Mouse (Mus musculus) limb, embryonic 15.5 days (tissue): ENCODE data around the gene T. TPM values are rescaled to one million over a fixed set of nuclear protein-coding genes. Genes with fewer than 3 reads are reported as not detected.

ENCODE experiments used
- ATAC-seq: fragments of 200-750 bp; cut with Nextera tagmentation; 2 replicates; pipeline ENCODE4 v1.8.0; 2017; ENCODE audit warnings: low read depth, moderate TSS enrichment; ENCODE audit not compliant: insufficient number of reproducible peaks, low FRiP score, low TSS enrichment
- H3K27ac ChIP-seq: fragments of 300-500 bp; sonication (generic); 2 replicates; pipeline ENCODE4 v1.5.1; 2015; ENCODE audit warnings: moderate library complexity, mild to moderate bottlenecking, inconsistent platforms
- H3K27me3 ChIP-seq: fragments of 300-500 bp; sonication (generic); 2 replicates; pipeline ENCODE4 v1.6.1; 2015; ENCODE audit warnings: inconsistent platforms
- H3K36me3 ChIP-seq: fragments of 300-500 bp; sonication (generic); 2 replicates; pipeline ENCODE4 v1.6.1; 2015; ENCODE audit warnings: inconsistent platforms
- H3K4me1 ChIP-seq: fragments of 300-500 bp; sonication (generic); 2 replicates; pipeline ENCODE4 v1.6.1; 2015; ENCODE audit warnings: inconsistent platforms
- H3K4me2 ChIP-seq: fragments of 300-500 bp; sonication (generic); 2 replicates; pipeline ENCODE4 v1.6.1; 2015; ENCODE audit warnings: mild to moderate bottlenecking, inconsistent platforms
- H3K4me3 ChIP-seq: fragments of 300-500 bp; sonication (generic); 2 replicates; pipeline ENCODE4 v1.5.1; 2015; ENCODE audit warnings: mild to moderate bottlenecking, inconsistent platforms
- H3K9ac ChIP-seq: fragments of 300-500 bp; sonication (generic); 2 replicates; pipeline ENCODE4 v1.6.1; 2015; ENCODE audit warnings: inconsistent platforms
- H3K9me3 ChIP-seq: fragments of 300-500 bp; sonication (generic); 2 replicates; pipeline ENCODE4 v1.6.1; 2016; ENCODE audit warnings: inconsistent platforms
- WGBS: fragments of 180-500 bp; shearing (Covaris S2); methylation state at CpG from one replicate; pipeline ENCODE4 v1.1.7; 2015; 5-methylcytosine and 5-hydroxymethylcytosine counted together
- polyA plus RNA-seq: library from polyadenylated mRNA; unstranded; fragments of >200 nt; fragmentation: Nextera tagmentation; extraction: Ambion mirVana; gene quantifications from 2 replicates; pipeline ENCODE4 v1.2.1, GENCODE M21; 2015

T gene
- polyA plus RNA-seq, 1 experiment from 2014 or later, result 0.52 TPM

DNA sequence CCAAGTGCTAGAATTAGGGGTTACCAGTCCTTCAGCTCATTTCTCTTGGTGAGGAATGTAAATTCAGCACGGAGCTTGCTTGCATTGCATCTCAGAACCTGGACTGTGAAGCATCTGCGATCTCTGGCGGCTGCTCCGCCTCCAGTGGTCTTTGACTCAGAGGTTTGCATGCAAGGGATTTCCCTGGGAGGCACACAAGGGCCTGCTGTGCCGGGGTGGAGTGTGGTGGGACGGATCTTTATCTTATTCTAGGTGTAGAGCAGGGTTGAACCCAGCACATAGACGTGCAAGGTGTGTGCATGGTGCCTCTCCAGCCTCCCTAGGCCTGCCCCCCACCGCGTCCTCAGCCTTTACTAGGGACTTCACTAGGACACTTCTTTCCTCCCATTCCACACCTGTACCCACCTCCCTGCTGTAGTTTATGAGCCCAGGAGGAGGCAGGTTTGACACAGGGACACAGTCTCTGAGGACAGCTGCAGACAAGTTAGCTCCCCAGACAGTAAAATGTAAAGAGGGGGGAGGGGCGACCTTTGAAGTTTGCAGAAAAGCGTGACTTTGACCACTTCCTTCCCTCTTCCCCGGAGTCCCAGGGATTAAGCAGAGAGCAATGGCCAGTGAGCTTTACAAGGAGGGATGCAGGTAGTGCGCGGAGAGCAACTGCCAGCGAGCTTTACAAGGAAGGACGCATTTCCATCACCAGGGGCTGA lies 25.5 kb upstream of the T start:
- Histone ChIP-seq H3K36me3 (no peaks in the 10 kb centered on the region), H3K9me3 (no peaks in the 10 kb centered on the region), H3K9ac (no peak overlapping the region), H3K4me3 (no peak overlapping the region), H3K4me2 (no peak overlapping the region), H3K27ac (no peak overlapping the region), H3K4me1 (peaks cover 8% of the 10 kb centered on the region), H3K27me3 (peaks cover under 1% of the 10 kb centered on the region; the same call in 1 of the 2 replicates)
- ATAC-seq, result no peak
- 4% methylated on average over 16 of the region's 16 CpGs for WGBS

DNA sequence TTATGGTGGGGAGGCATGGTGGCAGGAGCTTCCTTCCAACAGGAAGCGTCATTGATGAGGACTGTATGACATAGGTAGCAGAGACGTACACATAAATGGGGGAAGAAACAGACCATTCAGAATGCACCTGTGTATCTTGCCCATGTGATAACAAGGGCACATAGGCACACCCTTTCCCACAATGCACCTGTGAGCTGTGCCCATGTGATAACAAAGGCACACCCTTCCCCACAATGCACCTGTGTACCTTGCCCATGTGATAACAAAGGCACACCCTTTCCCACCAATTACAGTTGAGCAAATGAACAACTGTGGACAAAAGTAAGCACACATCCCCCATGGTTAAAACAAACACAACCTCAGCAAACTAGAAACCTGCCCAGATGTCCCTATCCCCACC lies 23.9 kb upstream of the T start:
- Histone ChIP-seq H3K4me1 (peaks cover 8% of the 10 kb centered on the region), H3K4me3 (no peak overlapping the region), H3K27me3 (peaks cover 11% of the 10 kb centered on the region), H3K9ac (no peak overlapping the region), H3K4me2 (no peak overlapping the region), H3K27ac (no peak overlapping the region), H3K36me3 (no peaks in the 10 kb centered on the region), H3K9me3 (no peaks in the 10 kb centered on the region)
- no peak for ATAC-seq
- 88% methylated on average over 2 of the region's 2 CpGs for WGBS

DNA sequence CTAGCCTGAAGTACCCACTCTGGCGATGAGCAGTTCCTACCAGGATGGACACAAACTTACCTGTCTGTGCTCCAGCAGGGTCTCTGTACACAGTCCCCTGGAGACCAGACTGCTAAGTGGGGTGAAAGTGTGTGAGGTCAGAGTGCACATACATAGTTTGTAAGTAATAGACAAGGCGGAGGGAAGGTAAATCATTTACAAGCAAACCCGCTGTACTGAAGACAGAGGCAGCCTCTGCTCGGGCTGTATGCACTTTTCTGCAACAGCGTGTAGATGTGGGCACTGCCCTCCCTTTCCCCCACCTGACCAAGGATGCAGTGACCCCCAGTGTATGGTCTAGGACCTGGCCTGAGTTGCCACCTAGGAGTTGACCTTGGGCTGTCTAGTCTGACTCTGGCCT lies 20.6 kb upstream of the T start:
- H3K4me1 ChIP-seq, result peaks cover 5% of the 10 kb centered on the region
- no peaks in the 10 kb centered on the region for H3K9me3 ChIP-seq
- WGBS, result 59% methylated on average over 5 of the region's 5 CpGs
- H3K36me3 ChIP-seq, result no peaks in the 10 kb centered on the region
- no peak overlapping the region for H3K9ac ChIP-seq
- no peak overlapping the region for H3K27ac ChIP-seq
- peaks cover 11% of the 10 kb centered on the region for H3K27me3 ChIP-seq
- no peak overlapping the region for H3K4me3 ChIP-seq
- ATAC-seq, result no peak
- H3K4me2 ChIP-seq, result no peak overlapping the region

DNA sequence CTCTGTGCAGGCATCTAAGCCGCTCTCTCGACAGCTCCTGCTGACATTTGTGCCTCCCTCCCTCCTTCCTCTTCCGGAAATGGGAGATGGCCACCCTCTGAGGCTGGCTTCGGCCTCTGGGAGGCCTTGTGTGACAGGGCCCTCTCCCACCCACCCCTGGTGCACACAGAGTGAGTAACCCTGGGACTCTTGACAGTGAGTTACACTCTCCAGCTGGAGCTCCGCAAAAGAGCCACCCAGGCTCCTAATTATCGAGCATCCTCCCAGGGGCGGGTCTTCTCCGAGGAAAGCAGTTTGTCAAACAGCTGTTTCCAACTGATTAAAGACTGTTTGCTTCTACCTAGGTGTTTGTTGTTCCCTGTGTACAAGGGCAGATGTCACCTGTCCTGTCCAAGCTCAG lies 18.7 kb upstream of the T start:
- no peak overlapping the region for H3K27ac ChIP-seq
- no peak overlapping the region for H3K4me2 ChIP-seq
- no peak overlapping the region for H3K4me3 ChIP-seq
- H3K27me3 ChIP-seq, result peaks cover 11% of the 10 kb centered on the region; the same call in 1 of the 2 replicates
- no peaks in the 10 kb centered on the region for H3K36me3 ChIP-seq
- ATAC-seq, result no peak
- no peak overlapping the region for H3K9ac ChIP-seq
- 20% methylated on average over 8 of the region's 8 CpGs for WGBS
- H3K4me1 ChIP-seq, result no peaks in the 10 kb centered on the region
- no peaks in the 10 kb centered on the region for H3K9me3 ChIP-seq

- Histone ChIP-seq H3K4me3 (no peak overlapping the region), H3K4me1 (no peaks in the 10 kb centered on the region), H3K9ac (no peak overlapping the region), H3K36me3 (no peaks in the 10 kb centered on the region), H3K9me3 (no peaks in the 10 kb centered on the region), H3K27ac (no peak overlapping the region), H3K4me2 (no peak overlapping the region), H3K27me3 (peaks cover 11% of the 10 kb centered on the region; the same call in 1 of the 2 replicates)
- no peak for ATAC-seq
- 71% methylated on average over 8 of the region's 8 CpGs for WGBS
Measured at GRCm38 (mm10) chr17:8416865-8417264, 17.4 kb upstream of the T start.

DNA sequence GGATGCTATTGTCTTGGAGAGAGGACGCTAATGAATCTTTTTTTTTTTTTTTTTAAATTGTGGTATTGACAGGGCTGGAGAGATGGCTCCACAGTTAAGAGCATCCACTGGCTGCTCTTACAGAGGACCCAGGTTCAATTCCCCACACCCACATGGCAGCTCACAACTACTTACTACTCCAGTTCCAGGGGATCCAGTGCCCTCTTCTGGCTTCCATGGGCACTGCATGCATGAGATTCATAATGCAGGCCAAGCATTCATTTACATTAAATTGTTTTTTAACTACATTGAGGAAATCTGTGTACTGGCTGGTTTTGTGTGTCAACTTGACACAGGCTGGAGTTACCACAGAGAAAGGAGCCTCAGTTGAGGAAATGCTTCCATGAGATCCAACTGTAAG lies 13.5 kb upstream of the T start:
- no peak for ATAC-seq
- Histone ChIP-seq H3K4me2 (no peak overlapping the region), H3K27ac (no peak overlapping the region), H3K4me3 (no peak overlapping the region), H3K27me3 (no peaks in the 10 kb centered on the region), H3K36me3 (no peaks in the 10 kb centered on the region), H3K9ac (no peak overlapping the region), H3K4me1 (no peaks in the 10 kb centered on the region), H3K9me3 (no peaks in the 10 kb centered on the region)
- 59% methylated on average over 1 of the region's 1 CpGs for WGBS

- no peaks in the 10 kb centered on the region for H3K4me1 ChIP-seq
- H3K9me3 ChIP-seq, result no peaks in the 10 kb centered on the region
- H3K4me2 ChIP-seq, result no peak overlapping the region
- no peak overlapping the region for H3K9ac ChIP-seq
- H3K4me3 ChIP-seq, result no peak overlapping the region
- 15% methylated on average over 5 of the region's 5 CpGs for WGBS
- H3K36me3 ChIP-seq, result no peaks in the 10 kb centered on the region
- H3K27ac ChIP-seq, result no peak overlapping the region
- H3K27me3 ChIP-seq, result no peaks in the 10 kb centered on the region
- no peak for ATAC-seq
Measured at GRCm38 (mm10) chr17:8421517-8421916, 12.7 kb upstream of the T start.

GRCm38 (mm10) chr17:8423283-8423682 lies 10.9 kb upstream of the T start:
- 53% methylated on average over 2 of the region's 2 CpGs for WGBS
- ATAC-seq, result no peak

GRCm38 (mm10) chr17:8429436-8429835 lies 4.8 kb upstream of the T start:
- 2% methylated on average over 16 of the region's 16 CpGs for WGBS
- peaks cover 69% of the 10 kb centered on the region for H3K27me3 ChIP-seq
- H3K4me2 ChIP-seq, result no peak overlapping the region
- H3K4me3 ChIP-seq, result no peak overlapping the region
- no peak for ATAC-seq
- H3K36me3 ChIP-seq, result no peaks in the 10 kb centered on the region
- no peaks in the 10 kb centered on the region for H3K9me3 ChIP-seq
- H3K27ac ChIP-seq, result no peak overlapping the region
- H3K4me1 ChIP-seq, result peaks cover 23% of the 10 kb centered on the region
- H3K9ac ChIP-seq, result no peak overlapping the region

More at GRCm38 (mm10) chr17:8423283-8423682, 10.9 kb upstream of the T start:
- no peaks in the 10 kb centered on the region for H3K4me1 ChIP-seq
- peaks cover 8% of the 10 kb centered on the region for H3K27me3 ChIP-seq
- H3K4me2 ChIP-seq, result no peak overlapping the region
- no peaks in the 10 kb centered on the region for H3K36me3 ChIP-seq
- no peak overlapping the region for H3K27ac ChIP-seq
- no peak overlapping the region for H3K9ac ChIP-seq
- H3K9me3 ChIP-seq, result no peaks in the 10 kb centered on the region
- H3K4me3 ChIP-seq, result no peak overlapping the region

DNA sequence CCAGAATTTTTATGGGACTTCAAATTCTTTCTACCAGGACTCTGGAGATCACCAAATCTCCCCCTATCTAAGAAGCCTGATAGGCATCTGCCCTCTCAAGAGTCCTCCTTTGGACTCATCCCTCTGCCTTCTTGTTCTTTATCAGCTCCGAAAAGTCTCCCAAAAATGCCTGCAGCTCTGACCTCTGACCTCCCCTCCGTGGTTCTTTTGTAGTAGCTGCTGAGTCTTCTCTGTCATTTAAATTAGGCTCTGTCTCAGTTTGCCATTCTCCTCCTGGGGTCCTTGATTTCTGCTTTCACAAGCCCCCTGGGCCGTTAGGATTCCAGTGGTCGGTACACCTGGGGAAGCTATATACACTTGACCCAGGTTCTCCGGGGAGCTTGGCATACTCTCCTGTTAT lies 4.3 kb upstream of the T start:
- WGBS, result 2% methylated on average over 5 of the region's 5 CpGs
- ATAC-seq, result no peak
- Histone ChIP-seq H3K27ac (no peak overlapping the region), H3K9me3 (no peaks in the 10 kb centered on the region), H3K4me2 (no peak overlapping the region), H3K27me3 (peaks cover 74% of the 10 kb centered on the region), H3K36me3 (no peaks in the 10 kb centered on the region), H3K9ac (no peak overlapping the region), H3K4me1 (peaks cover 25% of the 10 kb centered on the region), H3K4me3 (no peak overlapping the region)

GRCm38 (mm10) chr17:8432179-8432800 lies 1.9 kb upstream of the T start:
- H3K4me3 ChIP-seq, result no peak overlapping the region

DNA sequence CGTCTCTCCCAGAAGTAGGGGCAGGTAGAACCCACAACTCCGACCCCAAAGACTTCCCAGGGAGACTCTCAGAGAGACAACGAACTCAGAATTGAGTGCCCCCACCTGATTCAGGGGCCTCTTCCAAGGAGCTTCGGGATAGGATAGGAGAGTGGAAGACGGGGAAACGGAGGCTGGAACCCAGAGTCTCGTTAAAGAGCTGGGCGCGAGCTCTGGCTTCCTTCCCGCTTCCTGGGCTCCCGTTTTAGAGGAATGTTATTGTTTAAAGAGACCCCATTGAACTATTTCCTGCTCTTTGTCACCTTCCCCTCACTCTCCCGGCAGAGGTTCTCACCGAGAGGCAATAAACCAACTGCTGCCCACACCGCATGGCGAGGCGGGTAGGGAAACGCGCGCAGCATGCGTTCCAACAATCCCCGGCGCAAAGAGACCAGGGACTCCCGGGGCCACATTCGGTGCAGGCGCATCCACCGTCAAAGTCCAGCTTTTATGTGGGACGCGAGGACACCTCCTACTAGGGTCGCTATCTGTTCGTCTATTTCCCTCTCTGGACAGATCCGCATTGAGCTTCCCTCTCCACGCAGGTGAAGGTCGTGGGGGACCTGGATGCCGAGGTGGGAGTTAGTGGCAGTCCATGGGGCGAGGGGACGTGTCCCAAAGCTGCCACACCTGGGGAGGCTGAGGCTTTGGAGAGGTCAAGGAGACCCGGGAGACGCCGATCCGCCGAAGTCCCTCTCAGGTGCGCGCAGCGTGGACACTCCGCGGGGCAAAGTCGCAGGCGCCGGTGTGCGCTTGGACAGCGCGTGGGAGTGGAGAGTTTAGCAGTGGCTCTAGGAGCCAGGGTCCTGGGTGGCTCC lies 874 bp upstream of the T start:
- Histone ChIP-seq H3K4me1 (peaks cover 25% of the 10 kb centered on the region), H3K27me3 (peaks cover 100% of the 10 kb centered on the region), H3K9me3 (no peaks in the 10 kb centered on the region), H3K9ac (no peak overlapping the region), H3K4me3 (peak overlapping the region; percentile 30), H3K4me2 (peak overlapping the region; percentile 47), H3K36me3 (no peaks in the 10 kb centered on the region), H3K27ac (no peak overlapping the region)
- 1% methylated on average over 52 of the region's 52 CpGs for WGBS
- no peak for ATAC-seq

More at GRCm38 (mm10) chr17:8432179-8432800, 1.9 kb upstream of the T start:
- H3K9me3 ChIP-seq, result no peaks in the 10 kb centered on the region
- ATAC-seq, result no peak
- H3K4me2 ChIP-seq, result no peak overlapping the region
- no peak overlapping the region for H3K9ac ChIP-seq
- WGBS, result 2% methylated on average over 17 of the region's 17 CpGs
- H3K4me1 ChIP-seq, result peaks cover 25% of the 10 kb centered on the region
- H3K36me3 ChIP-seq, result no peaks in the 10 kb centered on the region
- H3K27ac ChIP-seq, result no peak overlapping the region
- H3K27me3 ChIP-seq, result peaks cover 98% of the 10 kb centered on the region
